Mouse (Mus musculus) intestine, postnatal 0 days (tissue): ENCODE results near the gene Dad1. TPM values are rescaled to one million over a fixed set of nuclear protein-coding genes. Genes with fewer than 3 reads are reported as not detected.
"Not testable (repeated sequence)": the region's sequence is repeated elsewhere in the genome, so short reads cannot be mapped to it uniquely, and the experiment has no call there.

Experiments
- ATAC-seq: fragments of 200-750 bp; cut with Nextera tagmentation; 2 replicates; pipeline ENCODE4 v1.8.0; 2017; ENCODE audit warnings: mild to moderate bottlenecking, moderate TSS enrichment, moderate library complexity
- H3K27ac ChIP-seq: fragments of 300-500 bp; sonication (generic); 2 replicates; pipeline ENCODE4 v1.5.1; 2014; ENCODE audit warnings: mild to moderate bottlenecking, low read depth, low read length, moderate library complexity
- H3K27me3 ChIP-seq: fragments of 300-500 bp; sonication (generic); replicated peaks from 2 replicates; pipeline ENCODE4 v1.6.1; 2014; ENCODE audit warnings: low read length, mixed read lengths; ENCODE audit not compliant: control insufficient read depth, insufficient read depth
- H3K36me3 ChIP-seq: fragments of 300-500 bp; sonication (generic); 2 replicates; pipeline ENCODE4 v1.6.1; 2014; ENCODE audit warnings: mild to moderate bottlenecking, moderate library complexity; ENCODE audit not compliant: control insufficient read depth, insufficient read depth
- H3K4me1 ChIP-seq: fragments of 300-500 bp; sonication (generic); replicated peaks from 2 replicates; pipeline ENCODE4 v1.6.1; 2014; ENCODE audit warnings: antibody characterized with exemption, low read length, mixed read lengths; ENCODE audit not compliant: control insufficient read depth, insufficient read depth
- H3K4me2 ChIP-seq: fragments of 300-500 bp; sonication (generic); replicated peaks from 2 replicates; pipeline ENCODE4 v1.6.1; 2014; ENCODE audit warnings: low read depth, mild to moderate bottlenecking, moderate library complexity
- H3K4me3 ChIP-seq: fragments of 300-500 bp; sonication (generic); 2 replicates; pipeline ENCODE4 v1.5.1; 2014; ENCODE audit warnings: low read depth, low read length
- H3K9ac ChIP-seq: fragments of 300-500 bp; sonication (generic); 2 replicates; pipeline ENCODE4 v1.6.1; 2014; ENCODE audit warnings: mild to moderate bottlenecking, low read depth, low read length
- H3K9me3 ChIP-seq: fragments of 300-500 bp; sonication (generic); 2 replicates; pipeline ENCODE4 v1.6.1; 2016; ENCODE audit warnings: mixed run types; ENCODE audit not compliant: control insufficient read depth
- CTCF ChIP-seq: sonication (generic); IDR thresholded peaks from 2 replicates; pipeline ENCODE4 v1.5.1; 2016; ENCODE audit warnings: low read depth, mild to moderate bottlenecking, control low read depth, antibody characterized with exemption, moderate library complexity
- WGBS: fragments of 180-500 bp; shearing (Covaris S2); extraction: QIAGEN DNeasy Blood & Tissue Kit; methylation state at CpG from one replicate; pipeline ENCODE4 v1.1.7; 2014; 5-methylcytosine and 5-hydroxymethylcytosine counted together
- polyA plus RNA-seq: library from polyadenylated mRNA; unstranded; fragments of >200 nt; fragmentation: Nextera tagmentation; extraction: Ambion mirVana; gene quantifications from 2 replicates; pipeline ENCODE4 v1.2.1, GENCODE M21; 2015

The Dad1 gene
- polyA plus RNA-seq, 1 experiment from 2014 or later: 492 TPM

- no peaks in the 10 kb centered on the region for H3K9me3 ChIP-seq
- peak overlapping the region; percentile 37 for H3K4me2 ChIP-seq
- H3K4me1 ChIP-seq: peaks cover 19% of the 10 kb centered on the region; the same call in 1 of the 2 replicates
- WGBS: 3% methylated on average over 9 of the region's 9 CpGs
- peaks cover 9% of the 10 kb centered on the region for H3K36me3 ChIP-seq
- H3K9ac ChIP-seq: no peak overlapping the region
- H3K4me3 ChIP-seq: no peak overlapping the region
- ATAC-seq: peak; percentile 73
- no peak for TF ChIP-seq CTCF
- H3K27ac ChIP-seq: peak overlapping the region; percentile 94
- no peaks in the 10 kb centered on the region for H3K27me3 ChIP-seq
These were observed 20.9 kb downstream of the Dad1 start for GRCm38 (mm10) chr14:54232811-54233558.

GRCm38 (mm10) chr14:54232143-54232542, 21.8 kb downstream of the Dad1 start:
- WGBS: 26% methylated on average over 9 of the region's 9 CpGs
- Histone ChIP-seq H3K27me3 (no peaks in the 10 kb centered on the region), H3K36me3 (peaks cover 9% of the 10 kb centered on the region), H3K4me3 (no peak overlapping the region), H3K27ac (peak overlapping the region; percentile 87), H3K9ac (no peak overlapping the region), H3K9me3 (no peaks in the 10 kb centered on the region), H3K4me1 (peaks cover 19% of the 10 kb centered on the region; the same call in 1 of the 2 replicates), H3K4me2 (peak overlapping the region; percentile 18)
- no peak for TF ChIP-seq CTCF
- peak; percentile 58 for ATAC-seq

- TF ChIP-seq CTCF: no peak
These were observed 22.5 kb downstream of the Dad1 start for GRCm38 (mm10) chr14:54231176-54231956.

GRCm38 (mm10) chr14:54230638-54231150, 23.2 kb downstream of the Dad1 start:
- no peaks in the 10 kb centered on the region for H3K9me3 ChIP-seq
- no peak overlapping the region for H3K4me3 ChIP-seq
- peaks cover 19% of the 10 kb centered on the region; the same call in 1 of the 2 replicates for H3K4me1 ChIP-seq
- no peaks in the 10 kb centered on the region for H3K27me3 ChIP-seq
- H3K27ac ChIP-seq: peak overlapping the region; percentile 87
- no peak for TF ChIP-seq CTCF
- WGBS: 56% methylated on average over 14 of the region's 14 CpGs
- peak overlapping the region; percentile 39 for H3K4me2 ChIP-seq
- H3K36me3 ChIP-seq: peaks cover 6% of the 10 kb centered on the region; the same call in 1 of the 2 replicates
- ATAC-seq: no peak
- no peak overlapping the region for H3K9ac ChIP-seq

More at GRCm38 (mm10) chr14:54231176-54231956, 22.5 kb downstream of the Dad1 start:
- Histone ChIP-seq H3K9ac (no peak overlapping the region), H3K27ac (peak overlapping the region; percentile 87), H3K4me3 (no peak overlapping the region), H3K27me3 (no peaks in the 10 kb centered on the region), H3K36me3 (peaks cover 9% of the 10 kb centered on the region; the same call in 1 of the 2 replicates), H3K9me3 (no peaks in the 10 kb centered on the region), H3K4me2 (peak overlapping the region; percentile 39), H3K4me1 (peaks cover 19% of the 10 kb centered on the region; the same call in 1 of the 2 replicates)
- ATAC-seq: no peak
- WGBS: 37% methylated on average over 21 of the region's 21 CpGs

- 90% methylated on average over 4 of the region's 4 CpGs for WGBS
- ATAC-seq, H3K27me3 ChIP-seq, H3K4me2 ChIP-seq, H3K27ac ChIP-seq, H3K4me3 ChIP-seq, H3K36me3 ChIP-seq, H3K9ac ChIP-seq, H3K9me3 ChIP-seq: not testable (repeated sequence)
- H3K4me1 ChIP-seq: peaks cover 19% of the 10 kb centered on the region; the same call in 1 of the 2 replicates
These were observed 24.1 kb downstream of the Dad1 start for GRCm38 (mm10) chr14:54229849-54230248.
